Mouse (Mus musculus) heart, embryonic 13.5 days (tissue): ENCODE data around the gene Ankrd11. TPM values are rescaled to one million over a fixed set of nuclear protein-coding genes. Genes with fewer than 3 reads are reported as not detected.

Experiments used
- ATAC-seq: fragments of 200-750 bp; cut with Nextera tagmentation; 2 replicates; pipeline ENCODE4 v1.8.0; 2017; ENCODE audit warnings: moderate TSS enrichment; ENCODE audit not compliant: insufficient number of reproducible peaks, low FRiP score, low TSS enrichment; ENCODE audit errors: extremely low read depth
- H3K27ac ChIP-seq: fragments of 300-500 bp; sonication (generic); replicated peaks from 2 replicates; pipeline ENCODE4 v1.5.1; 2015; ENCODE audit warnings: moderate library complexity, mild to moderate bottlenecking, inconsistent platforms
- H3K27me3 ChIP-seq: fragments of 300-500 bp; sonication (generic); replicated peaks from 2 replicates; pipeline ENCODE4 v1.6.1; 2015; ENCODE audit warnings: mild to moderate bottlenecking, inconsistent platforms
- H3K36me3 ChIP-seq: fragments of 300-500 bp; sonication (generic); 2 replicates; pipeline ENCODE4 v1.6.1; 2015; ENCODE audit warnings: mild to moderate bottlenecking, inconsistent platforms
- H3K4me1 ChIP-seq: fragments of 300-500 bp; sonication (generic); 2 replicates; pipeline ENCODE4 v1.6.1; 2015; ENCODE audit warnings: inconsistent platforms
- H3K4me2 ChIP-seq: fragments of 300-500 bp; sonication (generic); 2 replicates; pipeline ENCODE4 v1.6.1; 2015; ENCODE audit warnings: inconsistent platforms, mild to moderate bottlenecking, moderate library complexity
- H3K4me3 ChIP-seq: fragments of 300-500 bp; sonication (generic); 2 replicates; pipeline ENCODE4 v1.5.1; 2015; ENCODE audit warnings: moderate library complexity, mild to moderate bottlenecking, inconsistent platforms
- H3K9ac ChIP-seq: fragments of 300-500 bp; sonication (generic); 2 replicates; pipeline ENCODE4 v1.6.1; 2015; ENCODE audit warnings: inconsistent platforms, mild to moderate bottlenecking, moderate library complexity
- H3K9me3 ChIP-seq: fragments of 300-500 bp; sonication (generic); 2 replicates; pipeline ENCODE4 v1.6.1; 2016; ENCODE audit warnings: inconsistent platforms
- WGBS: fragments of 180-500 bp; shearing (Covaris S2); methylation state at CpG from one replicate; pipeline ENCODE4 v1.1.7; 2015; ENCODE audit warnings: mixed read lengths; 5-methylcytosine and 5-hydroxymethylcytosine counted together
- polyA plus RNA-seq: library from polyadenylated mRNA; unstranded; fragments of >200 nt; fragmentation: Nextera tagmentation; extraction: Ambion mirVana; gene quantifications from 2 replicates; pipeline ENCODE4 v1.2.1, GENCODE M21; 2015

Gene Ankrd11
- polyA plus RNA-seq, 1 experiment from 2014 or later: 18.8 TPM

- ATAC-seq: no peak
- no peak overlapping the region for H3K4me2 ChIP-seq
- no peak overlapping the region for H3K27ac ChIP-seq
- no peak overlapping the region for H3K9ac ChIP-seq
- H3K4me1 ChIP-seq: peaks cover 28% of the 10 kb centered on the region
- no peak overlapping the region for H3K4me3 ChIP-seq
- H3K36me3 ChIP-seq: no peaks in the 10 kb centered on the region
- no peaks in the 10 kb centered on the region for H3K9me3 ChIP-seq
- peaks cover 53% of the 10 kb centered on the region for H3K27me3 ChIP-seq
- WGBS: 61% methylated on average over 3 of the region's 3 CpGs
These were observed 197.9 kb downstream of the Ankrd11 start for GRCm38 (mm10) chr8:122844161-122844560.

GRCm38 (mm10) chr8:122836696-122837095, 205.4 kb downstream of the Ankrd11 start:
- Histone ChIP-seq H3K36me3 (no peaks in the 10 kb centered on the region), H3K9ac (no peak overlapping the region), H3K4me2 (no peak overlapping the region), H3K4me1 (0 out of 2 replicates have a peak, but pooled peaks cover 3% of the 10 kb centered on the region), H3K9me3 (no peaks in the 10 kb centered on the region), H3K27me3 (peaks cover 32% of the 10 kb centered on the region), H3K4me3 (no peak overlapping the region), H3K27ac (no peak overlapping the region)
- 80% methylated on average over 13 of the region's 13 CpGs for WGBS
- ATAC-seq: no peak

GRCm38 (mm10) chr8:122836199-122836598, 205.9 kb downstream of the Ankrd11 start:
- Histone ChIP-seq H3K4me3 (no peak overlapping the region), H3K27me3 (peaks cover 35% of the 10 kb centered on the region), H3K36me3 (no peaks in the 10 kb centered on the region), H3K27ac (no peak overlapping the region), H3K4me1 (0 out of 2 replicates have a peak, but pooled peaks cover 2% of the 10 kb centered on the region), H3K4me2 (no peak overlapping the region), H3K9me3 (no peaks in the 10 kb centered on the region), H3K9ac (no peak overlapping the region)
- ATAC-seq: no peak
- 83% methylated on average over 12 of the region's 12 CpGs for WGBS

- no peak overlapping the region for H3K4me2 ChIP-seq
- 29% methylated on average over 8 of the region's 8 CpGs for WGBS
- no peak for ATAC-seq
These were observed 207.1 kb downstream of the Ankrd11 start for GRCm38 (mm10) chr8:122834971-122835370.

GRCm38 (mm10) chr8:122834416-122834815, 207.7 kb downstream of the Ankrd11 start:
- no peaks in the 10 kb centered on the region for H3K36me3 ChIP-seq
- H3K27ac ChIP-seq: no peak overlapping the region
- WGBS: 77% methylated on average over 8 of the region's 8 CpGs
- peaks cover 36% of the 10 kb centered on the region for H3K27me3 ChIP-seq
- H3K9ac ChIP-seq: 0 out of 2 replicates have a peak overlapping the region, but pooled peaks have one; percentile 5
- ATAC-seq: no peak
- no peaks in the 10 kb centered on the region for H3K9me3 ChIP-seq
- no peak overlapping the region for H3K4me2 ChIP-seq
- H3K4me1 ChIP-seq: no peaks in the 10 kb centered on the region
- no peak overlapping the region for H3K4me3 ChIP-seq

More at GRCm38 (mm10) chr8:122834971-122835370, 207.1 kb downstream of the Ankrd11 start:
- Histone ChIP-seq H3K9ac (no peak overlapping the region), H3K9me3 (no peaks in the 10 kb centered on the region), H3K4me3 (no peak overlapping the region), H3K27me3 (peaks cover 40% of the 10 kb centered on the region), H3K36me3 (no peaks in the 10 kb centered on the region), H3K4me1 (no peaks in the 10 kb centered on the region), H3K27ac (no peak overlapping the region)

Other genes with a start within 250 kb of the Ankrd11 start
- 0.47 and 0.55 TPM in 2 replicates for gene Cdh15, start 194.3 kb downstream of the Ankrd11 start, polyA plus RNA-seq
- gene Spg7, start 20.7 kb upstream of the Ankrd11 start, polyA plus RNA-seq: 62.2 and 62.7 TPM in 2 replicates
- gene Rpl13, start 60.1 kb upstream of the Ankrd11 start, polyA plus RNA-seq: 938 and 957 TPM in 2 replicates
- 0.19 and 0.24 TPM in 2 replicates for gene Cpne7, start 75.1 kb upstream of the Ankrd11 start, polyA plus RNA-seq
- 4.0 and 7.5 TPM in 2 replicates for gene Sult5a1, start 116.0 kb upstream of the Ankrd11 start, polyA plus RNA-seq
- gene Dpep1, start 144.0 kb upstream of the Ankrd11 start, polyA plus RNA-seq: 2.5 and 3.3 TPM in 2 replicates
- 91.2 and 99.4 TPM in 2 replicates for gene Chmp1a, start 170.5 kb upstream of the Ankrd11 start, polyA plus RNA-seq
- gene Spata33, start 170.6 kb upstream of the Ankrd11 start, polyA plus RNA-seq: 3.7 TPM in 2 replicates
- 19.5 and 20.5 TPM in 2 replicates for gene Cdk10, start 182.6 kb upstream of the Ankrd11 start, polyA plus RNA-seq
- gene Spata2l, start 194.0 kb upstream of the Ankrd11 start, polyA plus RNA-seq: 3.1 and 3.2 TPM in 2 replicates
- 12.7 and 13.5 TPM in 2 replicates for gene Zfp276, start 211.9 kb upstream of the Ankrd11 start, polyA plus RNA-seq
- 18.1 and 18.5 TPM in 2 replicates for gene Vps9d1, start 212.1 kb upstream of the Ankrd11 start, polyA plus RNA-seq